Mouse (Mus musculus): ENCODE measurements around the gene Homer2. TPM values are rescaled to one million over a fixed set of nuclear protein-coding genes. Genes with fewer than 3 reads are reported as not detected.

Homer2 gene
- polyA plus RNA-seq, 1 experiment from 2014 or later: 34.8 TPM

- no peak overlapping the region for H3K4me3 ChIP-seq
- no peak overlapping the region for H3K9ac ChIP-seq
- no peak overlapping the region for H3K27ac ChIP-seq
- H3K4me2 ChIP-seq (replicated peaks): no peak overlapping the region
- no peaks in the 10 kb centered on the region for H3K9me3 ChIP-seq (replicated peaks)
- no peaks in the 10 kb centered on the region for H3K4me1 ChIP-seq
- ATAC-seq (ENCODE audit: low FRiP score): no peak
- no peaks in the 10 kb centered on the region for H3K27me3 ChIP-seq
- H3K36me3 ChIP-seq: peaks cover 55% of the 10 kb centered on the region
- WGBS: 90% methylated on average over 1 of the region's 1 CpGs
Measured at GRCm38 (mm10) chr7:81597660-81598059, 109.7 kb downstream of the Homer2 start.

- no peaks in the 10 kb centered on the region for H3K9me3 ChIP-seq (replicated peaks)
- H3K27me3 ChIP-seq: no peaks in the 10 kb centered on the region
- WGBS: 88% methylated on average over 6 of the region's 6 CpGs
- peaks cover 69% of the 10 kb centered on the region for H3K36me3 ChIP-seq
- H3K4me2 ChIP-seq (replicated peaks): no peak overlapping the region
- no peak overlapping the region for H3K4me3 ChIP-seq
- no peak overlapping the region for H3K27ac ChIP-seq
- H3K9ac ChIP-seq: no peak overlapping the region
- no peaks in the 10 kb centered on the region for H3K4me1 ChIP-seq
- no peak for ATAC-seq (ENCODE audit: low FRiP score)
Measured at GRCm38 (mm10) chr7:81596086-81596485, 111.2 kb downstream of the Homer2 start.

- ATAC-seq (ENCODE audit: low FRiP score): no peak
- H3K4me1 ChIP-seq: no peaks in the 10 kb centered on the region
- WGBS: 90% methylated on average over 5 of the region's 5 CpGs
- H3K4me3 ChIP-seq: no peak overlapping the region
- no peak overlapping the region for H3K4me2 ChIP-seq (replicated peaks)
- no peak overlapping the region for H3K9ac ChIP-seq
- no peak overlapping the region for H3K27ac ChIP-seq
- no peaks in the 10 kb centered on the region for H3K9me3 ChIP-seq (replicated peaks)
- no peaks in the 10 kb centered on the region for H3K27me3 ChIP-seq
- peaks cover 71% of the 10 kb centered on the region for H3K36me3 ChIP-seq
Measured at GRCm38 (mm10) chr7:81595056-81595455, 112.3 kb downstream of the Homer2 start.

- Histone ChIP-seq H3K9me3 (replicated peaks) (no peaks in the 10 kb centered on the region), H3K4me1 (no peaks in the 10 kb centered on the region), H3K36me3 (peaks cover 76% of the 10 kb centered on the region), H3K27ac (no peak overlapping the region), H3K4me2 (replicated peaks) (no peak overlapping the region), H3K27me3 (no peaks in the 10 kb centered on the region), H3K4me3 (no peak overlapping the region), H3K9ac (no peak overlapping the region)
- no peak for ATAC-seq (ENCODE audit: low FRiP score)
- WGBS: 91% methylated on average over 8 of the region's 8 CpGs
Measured at GRCm38 (mm10) chr7:81593387-81593786, 113.9 kb downstream of the Homer2 start.

GRCm38 (mm10) chr7:81592686-81593085 is 114.6 kb downstream of the Homer2 start:
- ATAC-seq (ENCODE audit: low FRiP score): no peak
- Histone ChIP-seq H3K27ac (no peak overlapping the region), H3K36me3 (peaks cover 75% of the 10 kb centered on the region), H3K4me2 (replicated peaks) (no peak overlapping the region), H3K4me3 (no peak overlapping the region), H3K27me3 (no peaks in the 10 kb centered on the region), H3K9me3 (replicated peaks) (no peaks in the 10 kb centered on the region), H3K4me1 (no peaks in the 10 kb centered on the region), H3K9ac (no peak overlapping the region)
- 89% methylated on average over 9 of the region's 9 CpGs for WGBS

GRCm38 (mm10) chr7:81587238-81587637 is 120.1 kb downstream of the Homer2 start:
- H3K4me1 ChIP-seq: no peaks in the 10 kb centered on the region
- 80% methylated on average over 4 of the region's 4 CpGs for WGBS
- H3K36me3 ChIP-seq: peaks cover 46% of the 10 kb centered on the region

GRCm38 (mm10) chr7:81585326-81585725 is 122.0 kb downstream of the Homer2 start:
- H3K27me3 ChIP-seq: no peaks in the 10 kb centered on the region
- no peaks in the 10 kb centered on the region for H3K9me3 ChIP-seq (replicated peaks)
- H3K4me3 ChIP-seq: no peak overlapping the region
- WGBS: 91% methylated on average over 7 of the region's 7 CpGs
- no peak overlapping the region for H3K9ac ChIP-seq
- no peak overlapping the region for H3K4me2 ChIP-seq (replicated peaks)
- no peak for ATAC-seq (ENCODE audit: low FRiP score)
- H3K36me3 ChIP-seq: peaks cover 36% of the 10 kb centered on the region
- no peak overlapping the region for H3K27ac ChIP-seq
- H3K4me1 ChIP-seq: no peaks in the 10 kb centered on the region

More at GRCm38 (mm10) chr7:81587238-81587637, 120.1 kb downstream of the Homer2 start:
- no peaks in the 10 kb centered on the region for H3K9me3 ChIP-seq (replicated peaks)
- H3K27me3 ChIP-seq: no peaks in the 10 kb centered on the region
- no peak for ATAC-seq (ENCODE audit: low FRiP score)
- no peak overlapping the region for H3K9ac ChIP-seq
- no peak overlapping the region for H3K27ac ChIP-seq
- no peak overlapping the region for H3K4me3 ChIP-seq
- H3K4me2 ChIP-seq (replicated peaks): no peak overlapping the region

- no peaks in the 10 kb centered on the region for H3K4me1 ChIP-seq
- H3K27me3 ChIP-seq: no peaks in the 10 kb centered on the region
- H3K4me3 ChIP-seq: no peak overlapping the region
- no peak overlapping the region for H3K4me2 ChIP-seq (replicated peaks)
- 79% methylated on average over 3 of the region's 3 CpGs for WGBS
- no peak overlapping the region for H3K9ac ChIP-seq
- no peak overlapping the region for H3K27ac ChIP-seq
- no peaks in the 10 kb centered on the region for H3K9me3 ChIP-seq (replicated peaks)
- no peak for ATAC-seq (ENCODE audit: low FRiP score)
- peaks cover 33% of the 10 kb centered on the region for H3K36me3 ChIP-seq
Measured at GRCm38 (mm10) chr7:81583512-81583911, 123.8 kb downstream of the Homer2 start.

- Histone ChIP-seq H3K4me2 (replicated peaks) (no peak overlapping the region), H3K36me3 (peaks cover 26% of the 10 kb centered on the region), H3K9ac (no peak overlapping the region), H3K27me3 (no peaks in the 10 kb centered on the region), H3K9me3 (replicated peaks) (no peaks in the 10 kb centered on the region), H3K27ac (no peak overlapping the region), H3K4me3 (no peak overlapping the region), H3K4me1 (no peaks in the 10 kb centered on the region)
- 97% methylated on average over 5 of the region's 5 CpGs for WGBS
- ATAC-seq (ENCODE audit: low FRiP score): no peak
Measured at GRCm38 (mm10) chr7:81579312-81579711, 128.0 kb downstream of the Homer2 start.

- ATAC-seq (ENCODE audit: low FRiP score): no peak
- no peaks in the 10 kb centered on the region for H3K27me3 ChIP-seq
- peaks cover 26% of the 10 kb centered on the region for H3K36me3 ChIP-seq
- H3K4me1 ChIP-seq: 0 out of 2 replicates have a peak, but pooled peaks cover 3% of the 10 kb centered on the region
- no peak overlapping the region for H3K4me3 ChIP-seq
- WGBS: 86% methylated on average over 7 of the region's 7 CpGs
- H3K4me2 ChIP-seq (replicated peaks): no peak overlapping the region
- H3K9ac ChIP-seq: no peak overlapping the region
- no peaks in the 10 kb centered on the region for H3K9me3 ChIP-seq (replicated peaks)
- no peak overlapping the region for H3K27ac ChIP-seq
Measured at GRCm38 (mm10) chr7:81578413-81578812, 128.9 kb downstream of the Homer2 start.

- no peak overlapping the region for H3K9ac ChIP-seq
- no peaks in the 10 kb centered on the region for H3K9me3 ChIP-seq (replicated peaks)
- H3K27me3 ChIP-seq: no peaks in the 10 kb centered on the region
- peaks cover 26% of the 10 kb centered on the region for H3K36me3 ChIP-seq
- H3K27ac ChIP-seq: no peak overlapping the region
- H3K4me2 ChIP-seq (replicated peaks): no peak overlapping the region
- peaks cover 7% of the 10 kb centered on the region for H3K4me1 ChIP-seq
- ATAC-seq (ENCODE audit: low FRiP score): no peak
- H3K4me3 ChIP-seq: no peak overlapping the region
- 96% methylated on average over 3 of the region's 3 CpGs for WGBS
Measured at GRCm38 (mm10) chr7:81577872-81578271, 129.5 kb downstream of the Homer2 start.

GRCm38 (mm10) chr7:81575606-81576005 is 131.7 kb downstream of the Homer2 start:
- H3K36me3 ChIP-seq: peaks cover 26% of the 10 kb centered on the region
- H3K27ac ChIP-seq: no peak overlapping the region
- H3K4me1 ChIP-seq: peaks cover 16% of the 10 kb centered on the region
- H3K4me2 ChIP-seq (replicated peaks): no peak overlapping the region
- no peak for ATAC-seq (ENCODE audit: low FRiP score)
- H3K9me3 ChIP-seq (replicated peaks): no peaks in the 10 kb centered on the region
- 95% methylated on average over 10 of the region's 10 CpGs for WGBS
- H3K27me3 ChIP-seq: no peaks in the 10 kb centered on the region
- no peak overlapping the region for H3K4me3 ChIP-seq
- no peak overlapping the region for H3K9ac ChIP-seq

GRCm38 (mm10) chr7:81573821-81574220 is 133.5 kb downstream of the Homer2 start:
- peaks cover 22% of the 10 kb centered on the region for H3K36me3 ChIP-seq
- H3K27me3 ChIP-seq: no peaks in the 10 kb centered on the region
- WGBS: 94% methylated on average over 9 of the region's 9 CpGs
- no peak overlapping the region for H3K4me3 ChIP-seq
- H3K9ac ChIP-seq: no peak overlapping the region
- H3K9me3 ChIP-seq (replicated peaks): no peaks in the 10 kb centered on the region
- H3K4me2 ChIP-seq (replicated peaks): no peak overlapping the region
- no peak overlapping the region for H3K27ac ChIP-seq
- no peak for ATAC-seq (ENCODE audit: low FRiP score)
- H3K4me1 ChIP-seq: peaks cover 16% of the 10 kb centered on the region
